Mouse (Mus musculus) cortical plate, adult 2 months (tissue): ENCODE measurements around the gene Dus3l. TPM values are rescaled to one million over a fixed set of nuclear protein-coding genes. Genes with fewer than 3 reads are reported as not detected.

Source experiments
- H3K27ac ChIP-seq: fragments of 200-500 bp; 2 replicates; pipeline ENCODE4 v1.5.1; 2012; ENCODE audit warnings: low read length, control low read depth, inconsistent platforms; ENCODE audit not compliant: insufficient read depth
- H3K4me1 ChIP-seq: fragments of 200-500 bp; 2 replicates; pipeline ENCODE4 v1.6.1; 2011; ENCODE audit warnings: low read length; ENCODE audit not compliant: control insufficient read depth, insufficient read depth
- H3K4me3 ChIP-seq: fragments of 200-500 bp; 2 replicates; pipeline ENCODE4 v1.5.1; 2011; ENCODE audit warnings: mild to moderate bottlenecking, low read length, control low read depth; ENCODE audit not compliant: insufficient read depth
- CTCF ChIP-seq: fragments of 200-500 bp; IDR thresholded peaks from 2 replicates; pipeline ENCODE4 v1.5.1; 2011; ENCODE audit warnings: mild to moderate bottlenecking, control low read depth, low read length; ENCODE audit not compliant: insufficient read depth; ENCODE audit errors: extremely low read depth
- POLR2A ChIP-seq: fragments of 200-500 bp; IDR thresholded peaks from 2 replicates; pipeline ENCODE4 v1.6.1; 2011; ENCODE audit warnings: mild to moderate bottlenecking, low read length, control low read depth; ENCODE audit not compliant: insufficient read depth; ENCODE audit errors: extremely low read depth
- polyA plus RNA-seq: library from polyadenylated mRNA; depleted of rRNA; stranded (reverse); fragments of >200 nt; gene quantifications from 2 replicates; pipeline ENCODE4 v1.2.3, GENCODE M21; 2012

Gene Dus3l
- polyA plus RNA-seq, 1 experiment: 137 TPM

- Histone ChIP-seq H3K4me1 (no peaks in the 10 kb centered on the region), H3K4me3 (peak overlapping the region; percentile 57; the same call in 1 of the 2 replicates), H3K27ac (no peak overlapping the region)
- TF ChIP-seq CTCF: peak; percentile 98
- TF ChIP-seq POLR2A: no peak
Measured at GRCm38 (mm10) chr17:56762769-56763731, 1.5 kb upstream of the Dus3l start.

GRCm38 (mm10) chr17:56763741-56764250 is 761 bp upstream of the Dus3l start:
- no peak overlapping the region for H3K27ac ChIP-seq
- TF ChIP-seq CTCF: no peak
- no peak for TF ChIP-seq POLR2A

GRCm38 (mm10) chr17:56765431-56765830 is 874 bp downstream of the Dus3l start:
- TF ChIP-seq CTCF (no peak), POLR2A (no peak)
- 0 out of 2 replicates have a peak overlapping the region, but pooled peaks have one; percentile 4 for H3K27ac ChIP-seq
- H3K4me1 ChIP-seq: no peaks in the 10 kb centered on the region
- peak overlapping the region; percentile 59 for H3K4me3 ChIP-seq

More at GRCm38 (mm10) chr17:56763741-56764250, 761 bp upstream of the Dus3l start:
- Histone ChIP-seq H3K4me3 (peak overlapping the region; percentile 59), H3K4me1 (no peaks in the 10 kb centered on the region)

GRCm38 (mm10) chr17:56766631-56767405 is 2.3 kb downstream of the Dus3l start:
- H3K4me3 ChIP-seq: no peak overlapping the region
- no peak overlapping the region for H3K27ac ChIP-seq
- TF ChIP-seq CTCF (no peak), POLR2A (no peak)
- H3K4me1 ChIP-seq: no peaks in the 10 kb centered on the region

GRCm38 (mm10) chr17:56767531-56768135 is 3.1 kb downstream of the Dus3l start:
- no peak overlapping the region for H3K4me3 ChIP-seq
- no peak for TF ChIP-seq POLR2A
- no peak for TF ChIP-seq CTCF

GRCm38 (mm10) chr17:56768941-56769340 is 4.4 kb downstream of the Dus3l start:
- H3K4me3 ChIP-seq: no peak overlapping the region
- H3K27ac ChIP-seq: no peak overlapping the region
- no peaks in the 10 kb centered on the region for H3K4me1 ChIP-seq
- no peak for TF ChIP-seq CTCF
- no peak for TF ChIP-seq POLR2A

More at GRCm38 (mm10) chr17:56767531-56768135, 3.1 kb downstream of the Dus3l start:
- Histone ChIP-seq H3K4me1 (no peaks in the 10 kb centered on the region), H3K27ac (no peak overlapping the region)

GRCm38 (mm10) chr17:56769950-56770349 is 5.4 kb downstream of the Dus3l start, which contains the start of gene Prr22:
Gene Prr22 (plus strand): TSS chr17:56770250.
- Histone ChIP-seq H3K4me1 (no peaks in the 10 kb centered on the region), H3K27ac (no peak within 1 kb of the TSS), H3K4me3 (no peak within 1 kb of the TSS)
- no peak for TF ChIP-seq POLR2A
- TF ChIP-seq CTCF: no peak

GRCm38 (mm10) chr17:56777568-56777967 is 13.0 kb downstream of the Dus3l start:
- no peak overlapping the region for H3K27ac ChIP-seq
- TF ChIP-seq CTCF (no peak), POLR2A (no peak)
- H3K4me1 ChIP-seq: no peaks in the 10 kb centered on the region
- no peak overlapping the region for H3K4me3 ChIP-seq
